Mouse (Mus musculus): ENCODE measurements around the gene Slc44a5.
"Not testable (repeated sequence)": the region's sequence is repeated elsewhere in the genome, so short reads cannot be mapped to it uniquely, and the experiment has no call there.

Gene Slc44a5

GRCm38 (mm10) chr3:153969451-153969850 is 3.8 kb upstream of the Slc44a5 start:
- no peak for DNase-seq (ENCODE audit: low spot score)

- DNase-seq (ENCODE audit: low spot score): no peak
Observed at GRCm38 (mm10) chr3:153973949-153974760, 919 bp downstream of the Slc44a5 start.

DNA sequence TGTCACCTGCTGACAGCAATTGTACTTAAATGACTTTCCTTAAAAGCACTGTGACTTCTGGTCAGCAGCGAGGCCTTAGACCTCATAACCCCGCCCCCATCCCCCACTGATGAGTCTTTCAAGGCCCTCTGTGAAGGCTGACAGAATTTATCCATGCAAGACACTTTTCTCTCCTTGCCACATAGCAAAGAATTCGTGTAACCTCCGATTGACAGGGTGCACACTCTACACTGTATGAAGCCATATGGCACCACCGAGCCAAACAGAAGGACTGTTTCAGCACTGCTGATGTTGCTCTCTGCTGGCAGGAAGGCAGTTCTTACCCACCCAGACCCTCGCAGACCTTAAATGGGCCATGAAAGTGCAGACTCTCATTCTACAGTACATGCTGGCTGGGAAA is 1.8 kb downstream of the Slc44a5 start:
- no peak for DNase-seq (ENCODE audit: low spot score)

DNA sequence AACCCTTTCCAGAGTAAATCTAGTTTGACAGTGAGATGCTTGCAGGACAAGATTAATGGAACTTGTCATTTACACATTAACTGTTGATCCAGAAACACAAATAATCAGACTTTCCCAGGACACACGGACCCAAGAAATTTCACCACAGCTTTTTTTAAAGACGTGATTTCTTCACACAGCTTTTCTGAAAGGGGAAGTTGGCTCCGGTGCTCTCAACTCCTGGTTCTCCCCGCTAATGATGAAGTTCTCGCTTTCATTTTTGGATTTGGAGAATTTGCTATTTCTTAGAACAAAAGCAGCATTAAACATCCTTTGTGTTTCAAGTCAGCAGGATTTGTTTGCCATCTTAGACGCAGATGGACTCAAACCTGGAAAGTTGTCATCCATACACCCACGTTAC is 2.6 kb downstream of the Slc44a5 start:
- no peak for DNase-seq (ENCODE audit: low spot score)

DNA sequence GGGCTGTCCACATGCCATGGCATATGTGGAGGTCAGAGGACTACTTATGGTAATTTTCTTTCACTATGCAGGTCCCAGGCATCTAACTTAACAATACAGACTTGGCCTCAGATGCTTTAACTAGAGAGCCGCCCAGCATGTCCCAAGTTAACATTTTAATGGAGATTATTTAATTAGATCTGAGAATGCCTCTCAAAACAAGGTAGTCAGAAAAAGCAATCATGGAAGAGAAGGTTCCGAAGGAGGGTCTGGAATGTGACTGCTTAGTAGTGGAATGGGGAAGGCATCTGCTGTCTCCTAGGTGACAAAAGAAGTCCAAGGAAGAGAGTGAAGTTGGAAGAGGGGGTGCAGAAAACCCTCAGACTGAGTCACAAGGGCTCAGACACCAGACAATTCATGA is 7.4 kb downstream of the Slc44a5 start:
- DNase-seq (ENCODE audit: low spot score): no peak

GRCm38 (mm10) chr3:153984428-153985340 is 11.4 kb downstream of the Slc44a5 start:
- peak; percentile 16 for DNase-seq (ENCODE audit: low spot score)

DNA sequence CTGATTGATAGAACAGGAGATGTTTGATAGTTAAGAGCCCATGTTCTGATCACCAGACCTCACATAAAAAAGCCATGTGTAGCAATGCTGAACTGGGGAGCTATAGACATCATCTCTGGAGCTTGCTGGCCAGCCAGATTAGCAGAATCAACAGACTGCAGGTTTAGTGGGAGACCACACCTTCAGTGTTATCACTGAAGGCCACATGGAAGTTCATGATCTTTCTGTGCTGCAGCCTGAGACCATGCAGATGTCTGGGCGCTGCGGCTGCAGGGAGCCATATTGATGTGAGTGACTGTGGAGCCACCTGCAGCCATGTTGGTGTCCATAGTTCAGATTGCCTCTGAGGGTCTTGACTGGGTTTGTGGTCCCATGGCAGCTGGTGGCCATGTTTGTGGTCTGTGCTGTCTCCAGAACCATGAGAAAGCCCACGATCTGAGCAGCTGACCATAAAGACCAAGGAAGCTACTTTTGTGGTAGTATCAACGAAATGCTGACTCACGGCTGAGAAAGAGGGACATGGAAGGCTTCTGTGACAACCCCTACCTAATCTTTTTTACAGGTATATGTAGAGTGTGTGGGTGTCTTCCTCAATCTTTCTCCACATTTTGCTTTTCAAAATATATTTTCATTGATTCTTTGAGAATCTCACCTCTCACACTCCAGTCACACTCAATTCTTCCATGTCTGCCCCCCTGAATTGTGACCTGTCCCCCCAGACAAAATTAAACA is 26.7 kb downstream of the Slc44a5 start:
- no peak for DNase-seq (ENCODE audit: low spot score)

DNA sequence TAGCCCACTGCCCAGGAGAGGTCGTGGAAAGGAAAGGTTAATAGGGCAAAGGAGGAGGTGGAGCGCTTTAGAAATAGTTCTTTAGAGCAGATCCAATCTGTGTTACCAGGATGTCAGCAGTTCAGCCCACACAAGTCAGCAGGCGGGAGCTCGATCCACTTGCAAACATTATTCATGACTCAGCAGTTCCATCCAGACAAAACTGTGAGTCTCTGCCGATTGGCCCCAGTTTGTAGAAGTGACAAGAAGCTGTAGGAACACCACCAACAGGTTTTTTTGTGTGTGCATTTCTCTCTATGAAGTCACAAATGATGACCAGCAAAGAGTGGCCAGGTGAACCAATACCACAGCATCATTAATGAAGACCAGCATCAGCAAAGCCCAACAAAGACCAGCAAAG is 28.1 kb downstream of the Slc44a5 start:
- no peak for DNase-seq (ENCODE audit: low spot score)

GRCm38 (mm10) chr3:154046876-154047275 is 73.6 kb downstream of the Slc44a5 start:
- no peak for DNase-seq (ENCODE audit: low spot score)

GRCm38 (mm10) chr3:154053331-154053730 is 80.1 kb downstream of the Slc44a5 start:
- DNase-seq (ENCODE audit: low spot score): no peak

- no peak for DNase-seq (ENCODE audit: low spot score)
Observed at GRCm38 (mm10) chr3:154057464-154057863, 84.2 kb downstream of the Slc44a5 start.

- DNase-seq (ENCODE audit: low spot score): no peak
Observed at GRCm38 (mm10) chr3:154058200-154058599, 85.0 kb downstream of the Slc44a5 start.

DNA sequence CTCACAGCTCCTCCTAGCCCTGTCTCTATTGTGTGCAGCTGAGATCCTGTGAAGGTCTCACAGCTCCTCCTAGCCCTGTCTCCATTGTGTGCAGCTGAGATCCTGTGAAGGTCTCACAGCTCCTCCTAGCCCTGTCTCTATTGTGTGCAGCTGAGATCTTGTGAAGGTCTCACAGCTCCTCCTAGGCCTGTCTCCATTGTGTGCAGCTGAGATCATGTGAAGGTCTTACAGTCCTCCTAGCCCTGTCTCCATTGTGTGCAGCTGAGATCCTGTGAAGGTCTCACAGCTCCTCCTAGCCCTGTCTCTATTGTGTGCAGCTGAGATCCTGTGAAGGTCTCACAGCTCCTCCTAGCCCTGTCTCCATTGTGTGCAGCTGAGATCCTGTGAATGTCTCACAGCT is 98.8 kb downstream of the Slc44a5 start:
- not testable (repeated sequence) for DNase-seq (ENCODE audit: low spot score)

DNA sequence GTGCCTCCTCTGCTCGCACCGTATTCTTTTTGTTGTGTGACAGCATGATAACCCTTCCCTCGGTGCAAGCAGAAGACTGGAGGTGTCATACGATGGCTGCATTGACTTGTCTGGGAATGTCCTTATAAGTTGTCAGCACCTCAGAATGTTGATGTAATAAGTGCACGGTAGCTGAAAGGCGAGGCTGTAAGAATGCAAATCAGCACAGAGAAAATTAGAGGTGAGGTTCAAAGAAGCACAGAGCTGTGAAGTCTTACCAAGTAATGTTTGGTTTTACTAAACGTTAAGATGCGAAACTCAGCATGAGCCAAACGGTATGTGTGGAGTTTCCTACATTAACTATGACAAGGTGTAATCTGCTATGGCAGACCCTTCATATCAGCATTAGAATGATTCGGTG is 102.5 kb downstream of the Slc44a5 start:
- no peak for DNase-seq (ENCODE audit: low spot score)

DNA sequence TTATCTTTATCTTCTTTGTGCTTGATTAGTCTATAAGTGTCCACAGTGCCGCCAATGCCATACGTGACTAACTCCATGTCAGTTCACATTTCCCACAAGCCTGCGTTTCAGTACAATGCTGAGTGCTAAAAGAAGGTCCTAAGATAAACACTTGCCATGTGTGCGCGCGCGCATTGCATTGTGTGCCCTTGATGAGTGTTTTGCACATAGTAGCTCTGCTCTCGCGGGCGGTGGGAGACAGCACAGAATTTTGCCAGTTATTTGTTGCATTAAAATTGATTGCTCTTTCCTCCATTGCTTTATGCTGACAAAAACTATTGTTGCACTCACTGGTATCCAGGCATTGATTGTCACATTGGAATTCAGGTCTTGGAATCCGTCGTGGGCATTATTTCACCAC is 108.5 kb downstream of the Slc44a5 start:
- DNase-seq (ENCODE audit: low spot score): no peak

DNA sequence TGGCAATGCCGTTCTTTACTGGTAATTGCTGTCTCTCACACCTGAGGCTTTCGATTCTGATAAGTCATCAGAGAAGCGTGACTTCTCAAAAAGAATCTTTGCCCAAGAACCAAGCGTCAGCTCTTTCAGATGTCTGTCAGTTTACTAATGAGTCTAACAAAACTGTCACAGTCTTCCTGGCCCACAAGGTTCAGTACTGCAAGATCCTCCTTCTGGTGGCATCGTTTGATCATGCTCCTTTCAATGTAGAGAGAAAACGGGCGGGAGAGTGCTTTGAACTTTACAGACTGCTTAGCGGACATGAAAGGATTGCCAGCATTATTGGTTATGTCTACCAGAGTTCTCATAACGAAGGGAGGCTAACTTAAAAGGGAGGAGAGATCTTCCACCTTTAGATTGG is 109.0 kb downstream of the Slc44a5 start:
- no peak for DNase-seq (ENCODE audit: low spot score)

DNA sequence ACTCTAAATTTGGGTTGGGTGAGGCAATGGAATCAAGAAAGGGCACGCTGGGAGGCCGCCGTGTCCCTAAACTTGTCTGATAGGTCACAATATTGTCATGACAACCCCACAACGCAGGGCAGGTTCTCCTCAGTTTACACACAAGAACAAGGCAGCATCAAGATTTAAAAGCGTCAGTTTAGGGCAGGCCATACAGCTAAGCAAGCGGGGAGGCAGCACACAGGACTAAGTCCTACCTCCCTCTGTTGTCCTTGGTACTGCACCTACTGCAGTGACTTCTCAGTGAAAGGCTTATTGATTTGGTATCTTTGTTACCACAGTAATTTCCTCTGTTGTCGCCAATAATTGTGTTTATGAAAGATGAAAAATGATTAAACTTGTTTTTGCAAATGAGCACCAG is 109.7 kb downstream of the Slc44a5 start:
- no peak for DNase-seq (ENCODE audit: low spot score)

GRCm38 (mm10) chr3:154089996-154090395 is 116.8 kb downstream of the Slc44a5 start:
- DNase-seq (ENCODE audit: low spot score): no peak

DNA sequence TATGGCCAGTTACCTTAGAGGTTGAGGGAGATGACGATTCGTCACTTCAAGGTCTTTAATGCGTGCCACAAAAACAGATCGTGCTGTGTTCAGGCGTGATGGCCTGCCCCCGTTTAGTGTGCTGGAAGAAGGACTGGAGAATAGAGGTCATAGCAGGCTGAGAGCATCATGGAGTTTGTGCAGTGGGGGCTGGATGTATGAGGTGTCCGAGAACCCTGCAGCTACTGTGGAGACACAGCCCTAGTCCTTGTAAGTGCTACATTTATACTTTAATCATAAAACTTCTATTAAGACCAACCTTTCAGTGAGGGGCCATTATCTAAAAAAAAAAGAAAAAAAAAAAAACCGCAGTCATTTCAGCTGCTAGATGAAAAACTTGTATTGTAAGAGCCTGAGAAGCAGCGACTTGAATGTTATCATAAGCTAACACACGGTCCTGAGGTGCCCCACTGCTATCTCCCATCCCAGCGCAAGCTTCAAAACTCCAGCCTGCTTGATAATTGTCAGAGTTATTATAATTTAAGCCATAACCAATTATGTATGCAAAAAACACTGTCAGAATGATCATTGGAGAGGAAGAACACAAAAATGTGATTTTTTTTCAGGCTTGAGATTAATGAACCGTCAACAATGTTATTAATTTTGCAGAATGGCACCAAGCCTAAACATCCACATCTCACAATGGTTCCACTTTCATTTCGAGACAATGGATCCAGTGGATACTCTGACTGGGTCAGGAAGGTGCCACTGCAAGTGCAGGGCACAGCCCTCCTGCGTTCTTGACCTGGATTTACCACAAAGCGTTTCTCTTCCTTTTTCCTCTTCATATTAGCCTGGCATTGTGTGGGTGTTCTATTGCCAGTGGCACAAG is 118.5 kb downstream of the Slc44a5 start:
- no peak for DNase-seq (ENCODE audit: low spot score)

GRCm38 (mm10) chr3:154092466-154092865 is 119.2 kb downstream of the Slc44a5 start:
- DNase-seq (ENCODE audit: low spot score): no peak

DNA sequence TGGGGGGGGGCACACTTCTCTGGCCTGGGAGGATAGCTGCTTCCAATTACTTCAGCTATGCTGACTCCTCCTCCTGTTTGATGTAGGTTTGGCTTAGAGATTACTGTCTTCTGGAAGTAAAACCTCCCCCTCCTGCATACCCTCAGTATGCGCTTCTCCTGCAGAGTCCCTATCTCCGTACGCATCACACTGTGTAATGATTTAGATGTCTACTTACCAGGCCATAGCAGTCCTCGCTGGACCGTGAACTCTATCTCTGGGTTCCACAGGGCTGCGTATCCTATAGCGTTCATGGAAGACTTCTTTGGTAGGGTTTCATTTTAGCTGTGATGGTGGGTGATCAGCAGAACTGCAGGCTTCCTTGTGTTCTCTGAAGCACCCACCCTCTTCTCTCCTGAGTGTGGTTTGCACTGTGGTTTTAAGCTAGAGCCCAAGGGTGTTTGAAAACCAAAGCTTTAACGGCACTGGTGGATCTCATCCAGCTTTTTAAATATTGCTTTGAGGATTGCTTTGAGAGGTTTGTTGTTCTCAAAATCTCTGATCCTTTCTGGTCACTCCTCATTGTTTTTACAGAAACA is 120.6 kb downstream of the Slc44a5 start:
- DNase-seq (ENCODE audit: low spot score): no peak
